Mouse (Mus musculus): ENCODE measurements around the gene Thoc5.

DNA sequence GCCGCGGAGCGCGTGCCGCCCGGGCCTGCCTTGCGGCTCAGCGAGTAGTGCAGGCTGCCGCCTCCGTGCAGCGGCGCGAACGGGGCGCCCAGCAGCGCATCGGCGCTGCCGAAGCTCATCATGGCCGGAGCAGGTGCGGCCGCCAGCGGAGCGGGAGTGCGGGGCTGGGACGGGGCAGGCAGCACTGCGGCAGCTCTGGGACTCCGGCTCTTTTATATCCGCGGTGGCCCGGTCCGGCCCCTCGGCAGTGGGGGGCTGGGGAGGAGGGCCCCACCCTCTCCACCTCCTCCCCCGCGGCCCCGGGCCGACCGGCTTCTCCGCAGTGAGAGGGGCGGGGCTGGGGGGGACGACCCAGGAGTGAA, 52.7 kb downstream of the Thoc5 start, which contains the start of gene Nefh:
- TF ChIP-seq POLR2A (IDR thresholded peaks at IDR 0.05; ENCODE audit: insufficient read depth, low read depth, low read length) (no peak; the same call in 1 of the 2 replicates), CTCF (IDR thresholded peaks at IDR 0.05; ENCODE audit: insufficient read depth, low read depth, low read length) (no peak)

All from olfactory bulb, adult 2 months (tissue).